Mouse (Mus musculus) hindbrain, embryonic 15.5 days (tissue): ENCODE results near the gene Snd1. TPM values are rescaled to one million over a fixed set of nuclear protein-coding genes. Genes with fewer than 3 reads are reported as not detected.
A peak's percentile ranks its signal among the peaks of the same experiment; 100 is the strongest.

ENCODE experiments used
- ATAC-seq: fragments of 200-750 bp; cut with Nextera tagmentation; 2 replicates; pipeline ENCODE4 v1.8.0; 2017; ENCODE audit warnings: low read depth, moderate number of reproducible peaks, moderate TSS enrichment; ENCODE audit not compliant: low FRiP score
- H3K27ac ChIP-seq: fragments of 300-500 bp; sonication (generic); replicated peaks from 2 replicates; pipeline ENCODE4 v1.5.1; 2015; ENCODE audit warnings: mild to moderate bottlenecking, inconsistent platforms
- H3K27me3 ChIP-seq: fragments of 300-500 bp; sonication (generic); 2 replicates; pipeline ENCODE4 v1.6.1; 2015; ENCODE audit warnings: control low read depth, inconsistent platforms
- H3K36me3 ChIP-seq: fragments of 300-500 bp; sonication (generic); 2 replicates; pipeline ENCODE4 v1.6.1; 2015; ENCODE audit warnings: control low read depth, inconsistent platforms
- H3K4me1 ChIP-seq: fragments of 300-500 bp; sonication (generic); replicated peaks from 2 replicates; pipeline ENCODE4 v1.6.1; 2015; ENCODE audit warnings: control low read depth, inconsistent platforms
- H3K4me2 ChIP-seq: fragments of 300-500 bp; sonication (generic); 2 replicates; pipeline ENCODE4 v1.6.1; 2015; ENCODE audit warnings: moderate library complexity, mild to moderate bottlenecking, inconsistent platforms
- H3K4me3 ChIP-seq: fragments of 300-500 bp; sonication (generic); 2 replicates; pipeline ENCODE4 v1.5.1; 2015; ENCODE audit warnings: mild to moderate bottlenecking, inconsistent platforms
- H3K9ac ChIP-seq: fragments of 300-500 bp; sonication (generic); 2 replicates; pipeline ENCODE4 v1.6.1; 2015; ENCODE audit warnings: inconsistent platforms
- H3K9me3 ChIP-seq: fragments of 300-500 bp; sonication (generic); 2 replicates; pipeline ENCODE4 v1.6.1; 2016; ENCODE audit warnings: control low read depth, inconsistent platforms
- WGBS: fragments of 180-500 bp; shearing (Covaris S2); methylation state at CpG from one replicate; pipeline ENCODE4 v1.1.7; 2015; 5-methylcytosine and 5-hydroxymethylcytosine counted together
- polyA plus RNA-seq: library from polyadenylated mRNA; unstranded; fragments of >200 nt; fragmentation: Nextera tagmentation; extraction: Ambion mirVana; gene quantifications from 2 replicates; pipeline ENCODE4 v1.2.1, GENCODE M21; 2015

Gene Snd1
- polyA plus RNA-seq, 1 experiment from 2014 or later: 76.4 TPM

DNA sequence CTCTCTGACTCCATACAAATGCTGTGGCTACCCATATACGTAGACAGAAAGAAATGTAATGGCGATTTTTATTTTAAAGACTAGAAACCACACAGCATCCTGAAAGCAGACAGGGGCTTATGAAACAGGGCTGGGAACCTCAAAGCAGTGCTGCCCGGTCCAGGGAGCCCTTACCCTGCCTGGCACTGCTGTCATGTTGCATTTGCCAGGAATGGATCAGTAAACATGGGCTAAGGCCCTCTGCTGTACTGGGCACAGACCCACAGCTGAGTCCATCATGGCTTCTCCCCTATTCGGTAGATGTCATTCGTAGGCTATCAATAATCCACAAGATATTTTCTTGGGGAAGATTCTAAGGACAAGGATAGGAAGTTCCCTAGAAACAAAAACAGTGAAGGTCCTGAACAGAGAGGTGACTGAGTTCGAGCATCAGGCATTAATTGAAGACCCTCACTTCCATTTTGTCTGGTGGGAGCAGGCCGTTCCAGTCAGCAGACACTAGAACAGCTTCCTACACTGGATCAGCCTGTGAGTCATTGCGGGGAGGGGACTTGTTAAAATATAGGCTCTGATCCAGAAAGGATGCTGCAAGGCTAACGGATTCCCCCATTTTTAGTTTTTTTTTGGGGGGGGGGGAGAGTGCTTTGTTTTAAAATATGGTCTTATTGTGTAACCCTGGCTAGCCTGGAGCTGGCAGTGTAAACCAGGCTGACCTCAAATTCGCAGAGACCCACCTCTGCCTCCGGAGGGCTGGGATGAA, 422.6 kb downstream of the Snd1 start:
- no peak for ATAC-seq
- H3K27me3 ChIP-seq: no peaks in the 10 kb centered on the region
- H3K27ac ChIP-seq: no peak overlapping the region
- 58% methylated on average over 11 of the region's 11 CpGs for WGBS
- H3K9ac ChIP-seq: no peak overlapping the region
- H3K4me1 ChIP-seq: 0 out of 2 replicates have a peak, but pooled peaks cover 17% of the 10 kb centered on the region
- no peaks in the 10 kb centered on the region for H3K36me3 ChIP-seq
- H3K4me2 ChIP-seq: no peak overlapping the region
- H3K9me3 ChIP-seq: no peaks in the 10 kb centered on the region
- no peak overlapping the region for H3K4me3 ChIP-seq

DNA sequence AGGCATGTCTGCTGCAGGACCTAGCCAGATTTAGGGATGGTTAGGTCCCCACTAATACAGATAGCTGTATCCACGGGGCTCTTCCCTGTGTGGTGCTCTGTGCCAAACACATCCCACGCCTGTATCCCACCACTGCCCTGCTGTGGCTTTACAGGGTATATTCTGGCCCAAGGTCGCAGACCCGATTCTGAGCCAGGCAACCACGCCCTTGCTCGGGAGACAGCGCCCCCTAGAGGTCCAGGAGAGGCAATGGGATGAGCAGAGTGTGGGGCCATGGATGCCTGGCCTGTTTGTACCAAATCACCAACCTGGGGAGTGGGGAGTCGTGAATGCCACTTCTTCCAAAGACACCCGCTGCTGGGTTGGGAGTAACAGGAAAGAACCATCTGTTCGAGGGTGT, 423.9 kb downstream of the Snd1 start:
- H3K27me3 ChIP-seq: no peaks in the 10 kb centered on the region
- H3K4me3 ChIP-seq: no peak overlapping the region
- WGBS: 22% methylated on average over 10 of the region's 10 CpGs
- no peak overlapping the region for H3K4me2 ChIP-seq
- no peak overlapping the region for H3K9ac ChIP-seq
- no peaks in the 10 kb centered on the region for H3K36me3 ChIP-seq
- H3K9me3 ChIP-seq: no peaks in the 10 kb centered on the region
- H3K27ac ChIP-seq: no peak overlapping the region
- no peak for ATAC-seq
- H3K4me1 ChIP-seq: 0 out of 2 replicates have a peak, but pooled peaks cover 14% of the 10 kb centered on the region

DNA sequence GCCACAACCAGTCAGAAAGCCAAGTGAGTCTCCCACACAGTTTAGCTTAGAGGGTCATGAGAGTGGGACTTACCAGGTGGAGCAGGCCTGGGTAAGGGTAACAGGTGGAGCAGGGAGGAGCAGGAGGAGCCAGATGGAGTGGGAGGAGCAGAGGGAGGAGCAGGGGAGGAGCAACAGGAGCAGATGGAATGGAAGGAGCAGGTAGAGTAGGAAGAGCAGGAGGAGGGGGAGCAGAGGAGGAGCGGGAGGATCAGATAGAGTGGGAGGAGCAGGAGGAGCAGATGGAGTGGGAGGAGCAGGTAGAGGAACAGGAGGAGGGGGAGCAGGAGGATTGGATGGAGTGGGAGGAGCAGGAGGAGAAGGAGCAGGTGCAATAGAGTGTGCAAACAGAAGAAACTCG, 427.6 kb downstream of the Snd1 start:
- Histone ChIP-seq H3K4me1 (peaks cover 11% of the 10 kb centered on the region), H3K4me2 (no peak overlapping the region), H3K9me3 (no peaks in the 10 kb centered on the region), H3K36me3 (no peaks in the 10 kb centered on the region), H3K27me3 (no peaks in the 10 kb centered on the region), H3K27ac (no peak overlapping the region), H3K4me3 (no peak overlapping the region), H3K9ac (no peak overlapping the region)
- WGBS: 66% methylated on average over 2 of the region's 2 CpGs
- ATAC-seq: no peak

GRCm38 (mm10) chr6:28904417-28904816, 429.5 kb downstream of the Snd1 start:
- no peak for ATAC-seq
- no peaks in the 10 kb centered on the region for H3K27me3 ChIP-seq
- no peaks in the 10 kb centered on the region for H3K9me3 ChIP-seq
- no peaks in the 10 kb centered on the region for H3K36me3 ChIP-seq
- WGBS: 69% methylated on average over 4 of the region's 4 CpGs
- H3K4me2 ChIP-seq: no peak overlapping the region
- peaks cover 9% of the 10 kb centered on the region for H3K4me1 ChIP-seq
- no peak overlapping the region for H3K9ac ChIP-seq
- H3K4me3 ChIP-seq: no peak overlapping the region
- H3K27ac ChIP-seq: no peak overlapping the region

DNA sequence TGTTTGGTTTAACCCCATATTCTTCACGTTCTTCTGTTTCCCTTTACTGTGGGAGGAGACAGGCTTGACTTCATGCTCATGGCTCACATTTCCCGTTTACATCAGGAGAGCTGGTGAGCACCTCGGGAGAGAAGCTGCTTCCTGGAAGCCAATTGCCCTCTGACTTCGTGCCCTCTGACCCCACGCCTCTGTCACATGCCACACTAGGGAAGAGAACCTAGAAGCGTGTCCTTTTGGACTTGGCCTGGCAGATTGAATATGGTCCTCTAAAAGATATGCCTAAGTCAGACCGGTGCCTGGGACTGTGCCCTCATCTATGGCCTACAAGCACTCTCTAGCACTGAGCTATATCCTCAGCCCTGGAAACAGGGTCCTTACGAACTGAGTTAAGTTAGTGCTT, 430.4 kb downstream of the Snd1 start:
- Histone ChIP-seq H3K27me3 (no peaks in the 10 kb centered on the region), H3K36me3 (no peaks in the 10 kb centered on the region), H3K27ac (no peak overlapping the region), H3K9ac (no peak overlapping the region), H3K4me2 (no peak overlapping the region), H3K9me3 (no peaks in the 10 kb centered on the region), H3K4me1 (peaks cover 9% of the 10 kb centered on the region), H3K4me3 (no peak overlapping the region)
- WGBS: 85% methylated on average over 8 of the region's 8 CpGs
- no peak for ATAC-seq

DNA sequence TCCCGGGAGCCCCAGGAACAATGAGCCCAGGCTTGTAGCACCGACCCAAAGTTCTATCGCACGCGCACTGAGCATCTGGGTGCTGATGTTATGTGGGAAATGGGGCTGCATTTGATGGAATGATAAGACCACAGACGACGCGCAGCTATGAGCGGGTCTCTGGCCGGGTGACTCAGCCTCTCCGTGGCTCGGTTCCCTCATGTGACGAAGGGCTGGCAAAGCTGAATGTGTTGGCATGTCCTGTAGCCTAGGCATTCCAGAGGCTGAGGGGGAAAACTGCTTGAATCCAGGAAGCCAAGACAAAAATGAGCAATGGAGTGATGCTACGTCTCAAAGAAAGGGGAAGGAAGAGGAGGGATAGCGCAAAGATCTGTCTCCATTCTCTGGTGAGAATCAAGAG, 434.9 kb downstream of the Snd1 start:
- Histone ChIP-seq H3K9ac (no peak overlapping the region), H3K4me1 (peaks cover 9% of the 10 kb centered on the region), H3K27ac (no peak overlapping the region), H3K9me3 (no peaks in the 10 kb centered on the region), H3K4me3 (no peak overlapping the region), H3K27me3 (no peaks in the 10 kb centered on the region), H3K4me2 (no peak overlapping the region), H3K36me3 (no peaks in the 10 kb centered on the region)
- no peak for ATAC-seq
- 80% methylated on average over 15 of the region's 15 CpGs for WGBS

DNA sequence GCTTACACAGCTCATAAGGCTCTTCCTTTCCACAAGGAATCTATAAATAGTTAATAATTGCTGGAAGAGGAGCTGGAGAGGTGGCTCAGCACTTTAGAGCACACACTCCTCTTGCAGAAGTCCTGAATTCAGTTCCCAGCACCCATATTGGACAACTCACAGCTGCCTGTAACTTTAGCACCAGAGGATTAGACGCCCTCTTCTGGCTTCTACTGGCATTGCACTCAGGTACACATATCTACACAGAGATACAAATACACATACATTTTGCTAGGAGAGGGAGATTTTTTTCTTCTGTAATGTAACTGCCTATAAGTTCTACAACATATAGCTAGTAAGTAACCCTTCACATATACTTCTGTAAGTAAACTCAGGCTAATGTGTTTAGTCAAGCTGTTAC, 440.0 kb downstream of the Snd1 start:
- no peaks in the 10 kb centered on the region for H3K36me3 ChIP-seq
- no peak overlapping the region for H3K27ac ChIP-seq
- no peak for ATAC-seq
- H3K4me1 ChIP-seq: no peaks in the 10 kb centered on the region; the same call in 1 of the 2 replicates
- WGBS: 28% methylated on average over 1 of the region's 1 CpGs
- no peaks in the 10 kb centered on the region; the same call in 1 of the 2 replicates for H3K9me3 ChIP-seq
- no peaks in the 10 kb centered on the region for H3K27me3 ChIP-seq
- no peak overlapping the region for H3K4me2 ChIP-seq
- H3K4me3 ChIP-seq: no peak overlapping the region
- no peak overlapping the region for H3K9ac ChIP-seq

DNA sequence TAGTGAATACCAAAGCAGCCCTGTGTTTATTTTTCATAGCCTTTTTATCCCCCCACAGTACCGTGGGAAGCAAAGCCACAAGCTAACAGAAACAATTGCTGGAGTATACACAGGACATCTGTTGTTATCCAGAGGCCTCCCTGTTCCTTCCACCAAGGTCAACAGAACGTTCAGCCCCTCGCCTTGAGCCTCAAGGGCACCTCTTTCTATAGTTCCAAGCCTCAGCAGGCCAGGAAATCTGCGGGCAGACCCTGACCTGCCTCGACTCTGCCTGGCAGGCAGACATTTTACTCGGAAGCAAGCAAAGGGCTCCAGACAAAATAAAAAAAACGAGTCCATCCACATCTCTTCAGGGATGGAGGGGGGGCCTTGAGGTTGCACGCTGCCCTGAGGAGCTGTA, 441.7 kb downstream of the Snd1 start:
- Histone ChIP-seq H3K4me2 (no peak overlapping the region), H3K27me3 (no peaks in the 10 kb centered on the region), H3K27ac (peak overlapping the region; percentile 11; the same call in 1 of the 2 replicates), H3K36me3 (no peaks in the 10 kb centered on the region), H3K9ac (no peak overlapping the region), H3K9me3 (no peaks in the 10 kb centered on the region; the same call in 1 of the 2 replicates), H3K4me3 (no peak overlapping the region), H3K4me1 (no peaks in the 10 kb centered on the region; the same call in 1 of the 2 replicates)
- 54% methylated on average over 8 of the region's 8 CpGs for WGBS
- ATAC-seq: no peak

GRCm38 (mm10) chr6:28919346-28919745, 444.4 kb downstream of the Snd1 start:
- no peaks in the 10 kb centered on the region for H3K27me3 ChIP-seq
- no peaks in the 10 kb centered on the region; the same call in 1 of the 2 replicates for H3K9me3 ChIP-seq
- no peaks in the 10 kb centered on the region for H3K36me3 ChIP-seq
- ATAC-seq: no peak
- no peak overlapping the region for H3K9ac ChIP-seq
- no peak overlapping the region for H3K4me3 ChIP-seq
- H3K27ac ChIP-seq: no peak overlapping the region
- 57% methylated on average over 6 of the region's 6 CpGs for WGBS
- H3K4me1 ChIP-seq: no peaks in the 10 kb centered on the region; the same call in 1 of the 2 replicates
- H3K4me2 ChIP-seq: no peak overlapping the region

GRCm38 (mm10) chr6:28922371-28922770, 447.4 kb downstream of the Snd1 start:
- no peak overlapping the region for H3K4me3 ChIP-seq
- WGBS: 79% methylated on average over 12 of the region's 12 CpGs
- no peak overlapping the region for H3K27ac ChIP-seq
- H3K9me3 ChIP-seq: no peaks in the 10 kb centered on the region
- no peak overlapping the region for H3K9ac ChIP-seq
- H3K4me2 ChIP-seq: no peak overlapping the region
- no peak for ATAC-seq
- H3K36me3 ChIP-seq: no peaks in the 10 kb centered on the region
- H3K27me3 ChIP-seq: no peaks in the 10 kb centered on the region
- H3K4me1 ChIP-seq: no peaks in the 10 kb centered on the region

GRCm38 (mm10) chr6:28923091-28923824, 448.3 kb downstream of the Snd1 start:
- WGBS: 69% methylated on average over 11 of the region's 11 CpGs
- peak; percentile 56 for ATAC-seq

DNA sequence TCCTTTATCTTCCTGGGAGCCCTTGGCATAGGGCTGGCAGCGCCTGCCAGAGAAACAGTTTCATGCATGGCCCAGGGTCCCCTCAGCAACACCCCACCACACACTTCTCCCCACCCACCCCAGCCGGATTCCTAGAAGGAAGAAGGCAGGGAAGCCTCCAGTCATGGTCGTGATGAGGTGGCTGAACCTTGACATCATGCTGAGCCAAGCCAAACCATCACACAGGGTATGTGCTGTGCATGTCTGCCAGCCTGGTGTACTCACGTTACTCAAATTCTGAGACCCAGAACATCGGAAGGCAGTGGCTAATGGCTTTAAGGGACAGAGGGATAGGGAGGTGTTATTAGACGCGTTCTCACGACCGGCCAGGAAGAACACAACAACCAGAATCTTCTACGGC, 448.9 kb downstream of the Snd1 start:
- Histone ChIP-seq H3K36me3 (no peaks in the 10 kb centered on the region), H3K4me1 (no peaks in the 10 kb centered on the region), H3K9ac (no peak overlapping the region), H3K4me2 (peak overlapping the region; percentile 13; the same call in 1 of the 2 replicates), H3K27me3 (no peaks in the 10 kb centered on the region), H3K27ac (no peak overlapping the region), H3K9me3 (no peaks in the 10 kb centered on the region), H3K4me3 (no peak overlapping the region)
- peak; percentile 59; the same call in 1 of the 2 replicates for ATAC-seq
- WGBS: 74% methylated on average over 10 of the region's 10 CpGs

More at GRCm38 (mm10) chr6:28923091-28923824, 448.3 kb downstream of the Snd1 start:
- H3K4me1 ChIP-seq: no peaks in the 10 kb centered on the region
- no peak overlapping the region for H3K9ac ChIP-seq
- no peaks in the 10 kb centered on the region for H3K27me3 ChIP-seq
- 0 out of 2 replicates have a peak overlapping the region, but pooled peaks have one; percentile 13 for H3K4me2 ChIP-seq
- no peak overlapping the region for H3K4me3 ChIP-seq
- no peaks in the 10 kb centered on the region for H3K9me3 ChIP-seq
- no peaks in the 10 kb centered on the region for H3K36me3 ChIP-seq
- H3K27ac ChIP-seq: no peak overlapping the region
